Mouse (Mus musculus) C2C12 (cell line): ENCODE results near the gene Doc2b.

ENCODE experiments used
- CEBPB ChIP-seq: IDR thresholded peaks from one replicate; pipeline ENCODE4 v1.6.1; 2011; ENCODE audit warnings: low read depth, mild to moderate bottlenecking, control low read depth, moderate library complexity
- CTCF ChIP-seq: IDR thresholded peaks from one replicate; pipeline ENCODE4 v1.5.1; 2011; ENCODE audit not compliant: control insufficient read depth, insufficient read depth, insufficient read length
- FOSL1 ChIP-seq: IDR thresholded peaks from one replicate; pipeline ENCODE4 v1.8.0; 2011; ENCODE audit warnings: mild to moderate bottlenecking, low read length; ENCODE audit not compliant: poor library complexity, insufficient read depth, severe bottlenecking
- MAX ChIP-seq: IDR thresholded peaks from one replicate; pipeline ENCODE4 v1.6.1; 2011; ENCODE audit warnings: mild to moderate bottlenecking, control low read depth
- MYOD1 ChIP-seq: IDR thresholded peaks from one replicate; pipeline ENCODE4 v1.6.1; 2011; ENCODE audit warnings: low read depth; ENCODE audit not compliant: control insufficient read depth, insufficient read length
- MYOG ChIP-seq: IDR thresholded peaks from one replicate; pipeline ENCODE4 v1.6.1; 2011; ENCODE audit not compliant: control insufficient read depth, insufficient read length; ENCODE audit errors: extremely low read depth
- USF1 ChIP-seq: IDR thresholded peaks from one replicate; pipeline ENCODE4 v1.6.1; 2011; ENCODE audit warnings: low read depth, mild to moderate bottlenecking, control low read depth, moderate library complexity

- no peak for TF ChIP-seq CTCF
- no peak for TF ChIP-seq USF1
- TF ChIP-seq MAX, result no peak
- TF ChIP-seq FOSL1, result no peak
- no peak for TF ChIP-seq MYOD1
- no peak for TF ChIP-seq MYOG
- TF ChIP-seq CEBPB, result no peak
These were observed 16.1 kb upstream of the Doc2b start for GRCm38 (mm10) chr11:75811900-75812299.
